Mouse (Mus musculus) T-helper 1 cell (primary cell): ENCODE results near the gene Cby3.
"Not testable (repeated sequence)": the region's sequence is repeated elsewhere in the genome, so short reads cannot be mapped to it uniquely, and the experiment has no call there.

ENCODE experiments used
- in situ Hi-C: fragments of 300-600 bp; cut with MboI, MseI; formaldehyde crosslinking; loops from one replicate; pipeline ENCODE4 v1.15.1; 2025; ENCODE audit warnings: high pct_unique_total_duplicates

The Cby3 gene

DNA sequence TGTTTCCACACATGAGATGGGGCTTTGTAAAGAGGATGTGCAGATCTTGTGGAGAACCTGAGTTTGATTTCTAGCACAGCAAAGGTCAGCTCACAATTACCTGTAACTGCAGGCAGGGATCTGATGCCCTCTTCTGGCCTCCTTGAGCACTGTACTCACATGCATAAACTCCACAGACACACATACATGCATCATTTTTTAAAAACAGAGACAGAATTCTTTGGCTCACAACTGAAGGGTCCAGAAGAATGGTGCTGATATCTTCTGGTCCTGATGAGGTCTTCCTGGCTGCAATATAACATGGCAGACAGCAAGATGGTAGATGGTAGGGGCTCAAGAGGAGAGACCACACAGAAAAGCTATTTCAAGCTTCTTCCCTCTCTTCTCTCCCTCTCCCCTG, at the start of gene Cby3:
Gene Cby3, plus strand, starts transcription at position 301 of the 400 bp plus-strand sequence.
- in situ Hi-C loops, result no loop called here

DNA sequence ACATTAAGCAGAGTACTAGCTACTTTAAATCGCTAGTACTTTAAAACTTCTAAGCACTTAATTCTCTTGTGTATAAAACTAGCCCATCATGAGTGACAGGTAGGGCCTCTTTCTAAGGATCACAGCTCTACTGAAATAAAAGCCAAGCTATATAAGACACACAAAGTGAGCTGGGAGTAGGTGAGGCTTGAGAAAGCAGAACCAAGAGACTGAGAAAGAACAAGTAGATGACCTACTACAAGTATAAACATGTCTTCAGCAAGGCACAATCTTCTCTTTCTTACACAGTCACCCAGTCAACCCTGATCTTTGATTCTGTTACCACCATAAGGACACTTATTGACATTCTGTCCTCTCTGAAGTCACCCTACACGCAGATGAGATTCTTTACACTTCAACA, 41.5 kb upstream of the Cby3 start:
- in situ Hi-C loops, result no loop called here

DNA sequence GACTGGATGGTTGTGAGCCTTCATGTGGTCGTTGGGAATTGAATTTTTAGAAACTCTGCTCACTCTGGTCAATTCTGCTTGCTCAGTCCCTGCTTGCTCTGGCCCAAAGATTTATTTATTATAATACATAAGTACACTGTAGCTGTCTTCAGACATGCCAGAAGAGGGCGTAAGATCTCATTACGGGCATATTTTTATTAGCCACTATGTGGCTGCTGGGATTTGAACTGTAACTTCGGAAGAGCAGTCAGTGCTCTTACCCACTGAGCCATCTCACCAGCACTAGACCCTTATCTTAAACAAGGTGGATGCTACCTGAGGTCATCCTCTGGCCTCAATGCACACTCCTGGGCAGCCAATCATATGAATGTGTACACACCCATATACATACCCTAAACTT, 34.9 kb upstream of the Cby3 start:
- in situ Hi-C loops, result not testable (repeated sequence)

DNA sequence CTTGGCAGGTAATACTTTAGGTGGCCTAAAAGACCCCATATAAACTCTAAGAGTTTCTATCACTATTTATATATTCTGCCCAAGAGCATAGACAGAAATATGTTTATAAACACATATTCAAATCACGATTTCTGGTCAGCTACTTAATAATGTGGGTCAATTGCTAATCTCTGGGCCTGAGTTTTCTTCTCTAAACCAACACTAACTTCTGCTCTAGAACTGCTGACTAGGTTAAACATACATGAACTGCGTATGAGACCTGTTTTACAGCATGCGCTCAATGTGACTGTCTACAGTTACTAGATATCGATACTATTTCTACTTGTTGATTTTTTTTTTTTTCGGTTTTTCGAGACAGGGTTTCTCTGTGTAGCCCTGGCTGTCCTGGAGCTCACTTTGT, 33.0 kb upstream of the Cby3 start:
- in situ Hi-C loops, result no loop called here

DNA sequence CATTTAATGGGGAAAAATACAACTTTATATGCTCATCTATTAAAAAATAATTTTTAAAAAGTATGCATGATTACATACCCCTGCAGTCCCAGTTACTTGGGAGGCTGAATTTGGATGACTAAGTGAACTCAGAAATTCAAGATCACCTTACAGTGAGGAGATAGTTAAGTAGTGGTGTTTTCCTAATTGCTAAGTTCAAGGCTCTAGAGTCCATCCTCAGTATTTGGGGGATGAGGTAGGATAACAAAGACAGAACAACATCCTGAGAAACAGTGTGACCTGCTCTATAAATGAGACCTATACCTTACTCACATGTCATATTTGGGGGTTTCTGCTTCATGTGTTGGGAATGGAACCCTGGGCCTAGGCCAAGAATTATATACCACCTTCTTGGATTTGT, 31.9 kb upstream of the Cby3 start:
- in situ Hi-C loops, result no loop called here

DNA sequence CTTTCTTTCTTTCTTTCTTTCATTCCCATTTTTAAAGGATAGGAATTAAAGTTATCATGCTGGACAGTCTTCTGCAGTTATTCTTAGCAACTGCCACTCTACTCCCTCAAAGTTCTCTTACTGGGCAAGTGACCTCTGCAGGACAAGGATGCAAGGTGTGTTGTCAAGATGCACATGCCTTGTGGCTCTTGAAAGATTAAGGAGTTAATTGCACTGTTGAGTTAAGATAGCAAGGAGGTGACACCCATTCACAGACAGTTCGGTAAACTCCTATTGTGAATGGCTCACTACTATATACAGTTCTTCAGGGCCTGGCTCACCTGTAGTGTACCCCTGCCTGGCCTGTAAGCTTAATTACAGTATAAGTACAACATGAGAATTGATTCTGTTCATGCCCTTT, 30.4 kb upstream of the Cby3 start:
- in situ Hi-C loops, result no loop called here

DNA sequence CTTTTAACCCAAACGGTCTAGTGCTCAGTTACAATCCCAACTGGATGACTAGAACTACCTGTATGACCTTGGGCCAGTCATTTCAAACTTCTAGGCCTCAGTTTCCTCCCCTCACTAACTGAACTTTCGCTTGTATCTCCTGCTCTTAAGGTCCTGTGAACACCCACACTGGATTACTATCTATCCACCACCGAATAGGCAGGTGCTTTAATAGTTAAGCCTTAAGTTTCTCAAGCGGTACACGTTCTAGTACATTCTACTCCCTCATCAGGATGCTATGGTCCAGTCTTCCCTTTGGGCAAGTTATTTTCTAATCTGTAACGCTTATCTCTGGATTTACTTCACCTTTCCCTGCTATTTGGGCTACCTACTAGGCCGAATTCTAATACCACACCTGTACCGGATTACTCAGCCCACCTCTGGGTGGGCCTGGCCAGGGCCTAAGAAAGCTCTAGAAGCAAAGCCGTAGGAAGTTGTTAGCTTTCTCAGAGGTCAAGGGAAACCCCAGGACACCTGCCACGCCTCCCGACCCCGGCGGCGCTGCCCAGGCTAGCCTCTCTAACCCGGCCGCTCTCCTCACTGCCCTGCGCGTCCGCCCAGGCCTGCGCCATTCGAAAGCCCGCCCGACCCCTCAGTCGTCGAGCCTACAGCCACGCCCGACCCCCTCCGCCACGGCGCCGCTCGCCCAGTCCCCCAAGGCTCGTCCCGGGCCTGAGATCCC, 29.4 kb upstream of the Cby3 start:
- in situ Hi-C loops, result loop anchor here (5.0 kb wide), 1 partner anchor 37 kb away; no protein-coding TSS in a partner anchor

DNA sequence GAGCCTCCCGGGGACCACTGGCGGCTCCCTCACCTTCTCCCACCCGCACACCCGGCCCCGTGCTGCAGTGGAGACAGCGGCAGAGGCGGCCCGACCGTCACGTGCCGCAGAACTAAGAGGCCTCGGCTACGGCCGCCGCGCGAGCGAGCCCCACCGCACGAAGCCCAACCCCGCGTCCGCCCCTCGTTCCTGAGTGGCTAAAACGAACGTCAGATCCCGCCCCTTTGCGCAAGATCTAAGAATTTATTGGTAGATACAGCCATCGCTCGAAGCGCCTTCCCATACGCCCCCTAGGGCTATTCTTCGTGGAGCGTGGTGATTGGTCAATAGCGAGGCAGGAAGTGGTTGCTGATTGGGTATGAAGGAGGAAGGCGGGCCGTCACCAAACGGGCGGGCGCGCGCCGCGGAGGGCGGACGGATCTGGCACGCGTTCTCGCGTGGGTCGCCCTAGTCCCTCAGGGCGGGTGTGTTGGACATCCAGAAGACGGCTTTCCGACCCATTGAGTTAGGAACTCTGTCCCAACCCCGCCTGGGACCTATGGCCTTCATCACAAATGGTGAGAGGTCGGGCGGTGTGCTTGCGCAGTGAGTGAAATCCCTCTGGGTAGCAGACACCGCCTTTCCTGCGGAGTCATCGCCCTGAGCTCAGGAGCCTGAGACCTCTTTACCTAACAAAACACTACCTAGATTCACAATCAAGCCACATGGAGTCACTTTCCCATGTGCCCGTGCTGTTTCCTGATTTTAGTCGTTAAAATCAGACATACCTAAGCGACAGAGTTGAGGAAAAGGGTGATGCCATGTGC, 28.6 kb upstream of the Cby3 start, which contains the start of gene Canx:
Gene Canx, minus strand, starts transcription at position 178 of the 806 bp plus-strand sequence.
- in situ Hi-C loops, result loop anchor here (5.0 kb wide), 1 partner anchor 37 kb away; no protein-coding TSS in a partner anchor

DNA sequence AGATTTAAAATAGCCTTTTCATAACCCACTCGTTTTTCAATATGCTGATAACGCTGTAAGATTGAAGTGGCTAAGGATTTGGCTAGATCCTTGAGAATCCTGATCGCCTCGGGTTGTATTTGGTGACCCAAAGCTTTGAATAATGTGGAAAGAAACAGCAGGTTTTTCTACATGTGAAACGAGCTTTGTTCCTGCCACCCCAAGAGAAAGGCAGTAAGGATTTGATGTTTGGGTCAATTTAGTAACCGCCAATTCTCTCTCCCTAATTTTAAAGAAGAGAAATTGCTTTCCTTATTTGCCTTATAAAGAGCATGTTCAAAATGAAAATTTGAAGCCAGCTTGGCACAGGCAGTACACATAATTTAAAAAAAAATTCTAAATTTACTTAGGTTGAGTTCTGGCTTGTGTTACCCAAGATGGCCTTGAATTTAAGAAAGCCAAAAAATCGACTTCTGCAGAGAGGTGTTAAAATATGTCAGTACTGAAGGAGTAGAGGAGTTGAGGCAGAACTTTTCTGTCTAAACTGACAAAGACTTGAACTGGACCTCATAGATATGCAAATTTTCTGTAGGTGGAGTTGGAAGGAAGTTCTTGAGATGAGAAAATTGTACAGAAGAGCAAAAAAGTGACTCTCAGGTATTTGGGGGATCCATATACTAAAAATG, 27.8 kb upstream of the Cby3 start:
- in situ Hi-C loops, result loop anchor here (5.0 kb wide), 1 partner anchor 36 kb away; no protein-coding TSS in a partner anchor

DNA sequence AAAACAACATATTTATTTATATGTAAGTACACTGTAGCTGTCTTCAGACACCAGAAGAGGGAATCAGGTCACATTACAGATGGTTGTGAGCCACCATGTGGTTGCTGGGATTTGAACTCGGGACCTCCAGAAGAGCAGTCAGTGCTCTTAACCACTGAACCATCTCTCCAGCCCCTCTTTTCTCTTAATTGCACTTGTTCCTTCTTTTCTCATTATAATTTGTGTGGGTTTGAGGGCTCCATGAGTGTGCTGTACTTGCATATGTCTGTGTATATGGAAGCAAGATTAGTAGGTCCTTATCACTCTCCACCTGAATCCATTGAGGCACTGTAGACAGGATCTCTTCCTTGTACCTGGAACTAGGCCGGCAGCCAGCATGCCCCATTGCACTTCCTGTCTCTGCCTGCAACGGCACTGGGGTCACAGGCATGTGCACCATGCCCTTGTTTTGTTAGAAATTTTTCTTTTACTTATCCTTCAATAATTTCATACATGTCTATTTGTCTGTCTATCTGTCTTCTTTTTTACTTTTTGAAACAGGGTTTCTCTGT, 26.1 kb upstream of the Cby3 start:
- in situ Hi-C loops, result loop anchor here (5.0 kb wide), 1 partner anchor 34 kb away; no protein-coding TSS in a partner anchor

DNA sequence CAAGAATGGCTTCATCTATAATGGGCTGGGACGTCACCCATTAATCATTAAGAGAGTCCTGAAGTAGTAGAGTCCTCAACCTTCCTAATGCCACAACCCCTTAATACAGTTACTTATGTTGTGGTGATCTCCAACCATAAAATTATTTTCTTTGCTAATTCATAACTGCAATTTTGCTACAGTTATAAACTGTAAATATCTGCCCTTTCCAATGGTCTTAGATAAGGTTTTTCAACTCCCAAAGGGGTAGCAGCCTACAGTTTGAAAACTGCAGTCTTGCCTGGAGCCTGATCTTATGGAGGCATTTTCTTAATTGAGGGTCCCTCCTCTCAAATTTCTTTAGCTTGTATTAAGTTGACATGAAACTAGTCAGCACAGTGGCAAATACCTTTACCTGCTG, 24.9 kb upstream of the Cby3 start:
- in situ Hi-C loops, result loop anchor here (5.0 kb wide), 1 partner anchor 33 kb away; no protein-coding TSS in a partner anchor

DNA sequence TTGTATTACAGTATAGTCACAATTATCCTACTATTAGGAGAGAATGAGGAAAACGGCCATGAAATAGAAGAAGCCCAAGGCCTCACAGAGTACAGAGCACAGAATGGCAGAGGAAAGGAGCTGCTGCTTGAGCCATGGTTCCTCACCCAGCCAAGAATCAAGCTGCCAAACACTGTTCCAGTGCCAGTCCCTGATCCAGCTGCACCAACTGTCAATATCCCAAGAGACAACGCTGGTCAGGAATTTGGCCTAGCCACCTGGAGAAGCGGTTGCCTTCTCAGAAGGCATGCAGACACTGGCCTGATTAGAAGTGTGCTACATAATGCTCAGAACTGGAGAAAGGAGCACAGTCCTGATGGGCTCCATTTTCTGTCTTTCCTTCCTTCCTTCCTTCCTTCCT, 21.1 kb upstream of the Cby3 start:
- in situ Hi-C loops, result no loop called here

DNA sequence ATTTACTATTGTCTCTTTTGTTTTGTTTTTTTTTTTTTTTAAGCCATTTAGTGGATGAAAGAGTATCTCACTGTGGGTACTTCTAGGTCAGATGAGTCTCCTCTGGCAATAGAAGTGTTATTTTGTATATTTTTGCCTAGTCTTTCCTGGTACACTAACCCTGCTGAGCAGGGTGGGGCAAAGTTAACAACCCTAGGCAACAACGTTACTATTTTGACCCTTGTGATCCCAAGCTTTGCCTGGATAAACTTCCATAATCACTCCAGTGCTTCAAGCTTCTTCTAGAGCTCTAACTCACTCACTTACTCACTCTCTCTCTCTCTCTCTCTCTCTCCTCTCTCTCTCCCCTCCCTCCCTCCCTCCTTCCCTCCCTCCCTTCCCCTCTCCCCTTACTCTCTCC, 18.1 kb upstream of the Cby3 start:
- in situ Hi-C loops, result no loop called here

DNA sequence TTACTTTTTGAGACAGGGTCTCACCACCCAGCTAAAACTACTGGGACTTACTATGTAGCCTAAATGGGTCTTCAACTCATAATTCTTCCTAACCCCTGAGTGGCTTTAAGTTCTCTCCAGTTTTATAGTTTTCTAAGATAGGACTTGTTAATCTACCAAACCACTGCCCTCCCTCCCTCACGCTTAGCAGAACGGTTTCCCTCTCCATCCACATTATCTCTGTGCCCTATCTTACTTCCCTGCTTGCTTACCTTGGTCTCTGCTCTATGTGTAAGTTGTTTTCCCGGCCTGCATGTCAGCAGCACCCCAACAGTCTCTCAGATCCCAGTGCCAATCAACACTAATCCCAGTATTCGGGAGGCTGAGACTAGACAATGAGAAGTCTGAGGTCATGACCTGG, 17.4 kb upstream of the Cby3 start:
- in situ Hi-C loops, result no loop called here

DNA sequence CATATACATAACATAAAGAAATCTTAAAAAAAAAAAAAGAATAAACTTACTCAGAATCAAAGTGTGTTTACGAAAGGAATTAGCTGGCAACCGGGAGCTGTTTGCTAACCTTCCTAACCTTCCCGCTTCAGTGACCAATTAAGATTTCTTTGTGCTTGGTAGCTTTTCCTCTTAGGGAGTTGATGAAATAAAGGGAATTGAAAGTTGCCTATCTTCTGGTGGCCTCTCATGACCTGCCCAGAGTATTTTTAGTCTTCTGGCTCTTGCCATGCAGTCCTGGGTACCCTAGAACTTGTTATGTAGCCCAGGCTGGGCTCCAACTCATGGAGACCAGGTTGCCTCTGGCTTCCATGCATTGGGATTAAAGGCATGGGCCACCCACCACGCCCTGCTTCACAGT, 8.8 kb upstream of the Cby3 start:
- in situ Hi-C loops, result no loop called here

DNA sequence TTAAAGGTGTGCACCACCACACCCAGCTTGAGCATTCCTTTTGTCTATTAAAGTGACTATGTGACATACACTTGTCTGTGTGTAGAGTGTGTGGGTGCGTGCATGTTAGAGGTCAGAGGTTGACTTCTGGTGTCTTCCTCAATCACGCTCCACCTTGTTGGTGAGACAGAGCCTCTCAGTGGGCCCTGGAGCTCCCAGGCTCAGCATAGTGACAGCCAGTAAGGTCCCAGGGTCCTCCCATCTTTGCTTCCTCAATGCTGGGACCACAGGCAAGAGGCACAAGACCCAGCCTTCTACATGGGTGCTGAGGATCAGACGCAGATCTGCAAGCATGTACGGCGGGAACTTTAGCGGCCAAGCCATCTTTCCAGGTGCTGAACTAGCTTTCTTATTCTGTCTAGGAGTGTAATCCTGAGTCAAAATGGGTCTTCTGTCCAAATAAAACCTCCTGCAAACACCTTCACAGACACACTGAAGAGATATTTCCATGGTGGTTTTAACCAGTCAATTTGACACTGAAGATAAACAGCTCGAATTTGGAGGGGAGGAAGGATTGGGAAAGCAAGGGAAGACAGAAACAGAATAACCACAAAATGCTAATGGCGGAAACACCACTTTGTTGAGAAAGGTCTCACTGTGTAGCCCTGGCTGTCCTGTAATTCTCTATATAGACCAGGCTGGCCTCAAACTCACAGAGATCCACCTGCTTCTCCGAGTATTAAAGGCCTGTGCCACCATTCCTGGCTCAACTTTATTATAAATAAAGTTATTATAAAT, 7.8 kb upstream of the Cby3 start:
- in situ Hi-C loops, result no loop called here

DNA sequence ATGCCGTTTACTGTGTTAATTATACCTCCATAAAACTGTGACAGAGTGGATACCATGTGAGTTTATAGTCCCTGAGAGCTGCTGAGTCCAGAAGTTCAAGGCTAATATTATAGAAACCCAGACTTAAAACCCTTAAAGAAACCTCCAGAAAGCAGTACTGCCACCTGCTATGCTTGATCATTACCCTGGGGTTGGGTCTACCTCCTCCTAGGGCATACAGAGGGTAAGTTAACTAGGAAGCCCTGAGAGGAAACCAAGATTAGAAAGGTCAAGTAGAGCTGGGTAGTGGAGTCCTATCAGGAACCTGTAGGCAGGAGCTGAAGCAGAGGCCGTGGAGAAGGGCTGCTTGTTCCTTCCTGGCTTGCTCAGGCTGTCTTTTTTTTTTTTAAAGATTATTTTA, 2.1 kb upstream of the Cby3 start:
- in situ Hi-C loops, result no loop called here

DNA sequence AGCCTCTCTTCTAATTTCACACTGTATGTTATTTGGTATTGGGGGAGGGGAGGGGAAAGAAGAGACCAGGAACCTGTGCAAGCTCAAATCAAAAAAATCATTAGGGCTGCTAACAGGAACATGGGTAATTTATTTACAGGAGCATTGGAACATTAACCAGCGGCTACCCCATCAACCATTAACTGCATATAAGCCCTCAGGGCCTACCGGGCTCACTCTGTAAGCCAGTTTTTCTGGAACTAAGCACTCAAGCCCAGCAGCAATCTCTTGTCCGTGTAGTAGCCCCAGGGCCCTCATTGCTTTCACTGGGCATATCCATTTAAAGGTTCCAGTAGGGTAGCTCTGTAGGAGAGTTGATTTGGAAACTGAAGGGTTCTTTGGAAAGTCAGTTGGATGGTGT, 589 bp downstream of the Cby3 start:
- in situ Hi-C loops, result no loop called here

DNA sequence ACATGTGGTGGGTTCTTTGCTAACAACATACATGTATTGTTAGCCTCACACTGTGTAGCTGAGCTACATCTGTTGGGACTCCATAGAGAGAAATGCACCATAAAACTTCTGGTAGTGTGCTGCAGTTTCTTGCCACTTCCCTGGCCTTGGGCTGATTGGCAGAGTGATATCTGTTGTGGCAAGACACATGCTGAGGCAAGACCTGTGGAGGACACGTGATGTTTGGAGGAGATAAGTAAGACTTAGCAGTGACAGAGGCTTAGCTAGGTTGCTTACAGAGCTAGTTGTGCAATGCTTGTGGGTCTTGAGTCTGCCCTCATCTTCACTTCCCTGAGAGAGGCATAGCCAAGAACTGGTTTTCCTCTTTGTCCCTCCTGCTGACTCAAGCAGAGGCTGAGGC, 1.1 kb downstream of the Cby3 start:
- in situ Hi-C loops, result no loop called here

DNA sequence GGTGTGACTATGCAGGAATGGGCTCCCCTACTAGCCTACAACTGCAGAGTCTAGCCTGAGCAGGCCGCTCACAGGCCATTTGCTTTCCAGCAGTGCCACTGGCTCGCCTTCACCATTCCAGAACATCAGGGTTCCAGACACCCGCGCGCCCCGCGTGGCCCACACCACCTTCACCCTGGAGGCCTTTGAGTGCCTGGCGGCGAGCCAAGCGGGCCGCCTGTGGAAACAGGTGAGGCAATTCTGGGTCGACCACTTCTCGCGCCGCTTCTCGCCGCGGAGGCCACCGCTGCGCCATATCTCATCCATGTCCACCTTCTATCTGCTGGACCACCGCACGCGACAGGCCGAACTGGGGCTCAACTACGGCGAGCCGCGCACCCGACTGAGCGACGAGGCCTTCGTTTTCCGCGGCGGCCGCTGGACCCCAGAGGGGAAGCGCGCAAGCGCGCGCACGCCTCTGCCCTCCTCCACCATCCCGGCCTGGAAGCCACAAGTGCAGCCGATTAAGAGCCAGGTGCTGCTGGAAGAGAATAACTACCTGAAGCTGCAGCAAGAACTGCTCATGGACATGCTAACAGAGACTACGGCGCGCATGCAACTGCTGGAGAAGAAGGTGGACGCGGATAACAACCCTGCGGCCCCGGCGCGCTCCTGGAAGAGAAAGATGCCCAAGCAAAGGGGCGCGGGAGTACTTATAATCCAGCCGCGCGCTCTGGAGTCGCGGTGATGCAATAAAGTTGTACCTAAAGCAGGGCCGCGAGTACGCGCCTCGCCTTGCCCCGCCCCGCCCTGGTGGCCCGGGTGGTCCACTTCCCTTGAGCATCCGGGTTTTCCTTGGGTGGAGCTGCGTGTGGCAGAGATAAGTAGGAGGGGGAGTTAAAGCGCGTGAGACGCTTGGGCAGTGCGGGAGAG, 4.9 kb downstream of the Cby3 start:
- in situ Hi-C loops, result no loop called here
